Mouse (Mus musculus) gastrocnemius, postnatal 25 days (tissue): ENCODE results near the gene Calhm6. TPM values are rescaled to one million over a fixed set of nuclear protein-coding genes. Genes with fewer than 3 reads are reported as not detected.

ENCODE experiments used
- DNase-seq: peaks from one replicate; pipeline ENCODE4 v3.0.0; 2022
- total RNA-seq, 2 experiments: library from RNA; stranded (reverse); gene quantifications; 1 replicate in 1 of 2; 2 replicates in 1 of 2; pipeline ENCODE4 v1.2.3; 2021

Gene Calhm6
- total RNA-seq, 2 experiments from 2014 or later, result 0.24 TPM; not detected in 1

DNA sequence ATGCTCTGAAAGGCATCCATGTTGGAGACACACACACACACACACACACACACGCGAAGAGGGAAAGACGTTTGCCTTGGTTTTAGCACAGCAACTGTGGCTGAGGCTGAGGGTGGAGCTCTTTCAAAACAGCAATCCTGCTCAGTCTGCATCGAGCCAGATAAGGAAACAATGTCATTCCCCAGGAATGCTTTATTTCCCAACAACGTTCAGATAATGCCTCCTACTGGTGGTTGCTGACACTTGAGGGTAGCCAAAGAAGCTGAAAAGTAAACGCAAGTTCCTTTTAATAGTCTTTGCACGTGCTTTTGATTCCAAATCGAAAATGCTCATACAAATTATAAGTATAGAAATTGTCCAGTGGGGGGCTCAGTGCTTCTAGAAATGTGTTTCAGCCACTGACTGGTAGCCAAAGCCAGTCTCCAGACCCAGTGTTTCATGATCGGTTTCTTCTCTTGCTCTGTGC is 31.3 kb downstream of the Calhm6 start, which contains the start of gene Calhm5:
Gene Calhm5 (minus strand): TSS at position 102 of the 466 bp plus-strand sequence.
- peak; percentile 22 for DNase-seq

DNA sequence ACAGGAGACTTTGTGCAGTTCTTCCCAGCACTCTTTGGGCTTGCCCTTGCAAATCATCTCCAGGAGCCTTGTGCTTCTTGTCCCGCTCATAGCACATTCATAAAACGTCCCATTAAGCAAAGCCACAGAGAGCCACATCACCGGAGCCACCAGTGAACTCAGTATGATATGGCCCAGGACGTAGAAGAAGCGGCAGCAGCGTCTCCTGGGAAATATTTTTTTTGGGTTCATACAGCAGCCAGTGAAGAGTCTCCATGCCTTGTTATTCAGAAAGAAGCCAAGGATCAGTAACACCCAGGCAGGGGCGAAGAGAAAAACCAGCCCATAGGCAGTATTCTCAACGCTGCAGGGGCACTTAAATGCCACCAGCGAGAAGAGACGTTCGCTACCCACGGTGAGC is 31.8 kb downstream of the Calhm6 start:
- DNase-seq, result no peak

DNA sequence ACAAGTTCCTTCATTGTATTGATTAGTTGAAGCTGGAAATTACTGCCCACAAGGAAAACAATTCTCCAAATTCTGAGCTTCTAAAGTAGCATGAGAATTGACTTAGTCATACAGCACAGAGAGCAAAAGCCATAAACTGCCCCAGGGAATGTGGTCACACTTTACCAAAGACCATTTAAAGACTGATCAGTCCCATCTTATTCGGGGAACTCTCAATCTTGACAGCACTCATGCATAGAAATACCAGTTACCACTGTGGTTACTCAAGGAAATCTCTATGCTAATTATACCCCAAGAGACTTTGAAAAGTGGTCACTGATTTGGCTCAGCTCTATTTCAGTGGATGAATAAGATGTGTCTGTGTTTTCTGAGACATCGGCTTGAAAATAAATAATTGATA is 32.6 kb downstream of the Calhm6 start:
- DNase-seq, result no peak

DNA sequence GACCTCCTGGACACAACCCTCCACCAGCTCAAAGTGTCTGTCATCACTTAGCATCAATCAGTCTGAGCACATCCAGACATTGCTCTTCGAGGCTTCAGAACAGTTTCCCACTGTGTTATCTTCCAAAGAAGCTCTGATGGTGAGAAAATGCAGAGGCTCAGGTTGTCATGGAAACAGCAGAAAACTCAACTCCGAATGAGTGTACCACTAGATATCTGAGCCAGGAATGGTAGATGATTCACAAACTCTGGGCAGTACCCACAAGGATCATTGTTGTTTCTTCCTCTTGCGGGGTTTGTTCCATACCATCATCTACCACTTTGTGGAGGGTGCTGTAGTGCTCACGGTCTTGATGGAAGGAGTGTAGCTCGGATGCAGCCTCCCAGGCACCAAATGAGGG is 35.9 kb downstream of the Calhm6 start:
- DNase-seq, result no peak

DNA sequence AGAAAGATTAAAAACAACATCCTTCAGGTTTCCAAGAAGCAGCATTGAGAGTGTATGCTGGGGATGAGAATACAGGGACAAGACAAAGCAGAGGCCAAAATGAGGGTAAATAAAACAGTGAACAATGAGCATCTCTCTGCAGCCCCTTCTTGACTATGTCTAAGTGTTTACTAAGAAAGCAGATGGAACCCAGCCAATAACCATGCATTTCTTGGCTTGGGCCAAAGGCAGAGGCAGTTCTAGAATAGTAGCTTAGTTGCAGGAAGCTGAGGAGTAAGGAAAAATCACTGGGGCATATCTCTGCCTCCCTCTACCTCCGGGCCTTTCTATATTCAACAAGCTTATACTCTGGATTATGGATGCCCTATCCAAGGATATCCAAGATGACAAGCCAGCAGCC is 37.3 kb downstream of the Calhm6 start:
- DNase-seq, result no peak

DNA sequence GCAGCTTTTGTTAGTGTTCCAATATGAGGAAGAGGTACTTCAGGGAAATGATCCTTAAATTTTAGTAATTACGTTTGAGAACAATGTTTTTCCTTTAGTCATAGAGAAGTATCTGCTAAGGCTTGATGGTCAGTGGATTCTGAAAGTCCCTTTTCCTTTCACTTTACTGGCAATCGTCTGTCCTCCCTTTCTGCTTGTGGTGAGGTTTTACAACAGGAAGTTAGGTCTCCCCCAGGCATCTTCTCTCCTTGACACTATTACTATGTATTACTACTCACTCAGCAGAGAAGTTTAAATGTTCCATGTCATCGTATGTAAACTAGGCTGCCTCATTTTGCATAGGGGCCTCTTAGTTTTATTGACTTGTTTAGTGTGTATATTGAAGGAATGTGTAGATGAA is 38.3 kb downstream of the Calhm6 start:
- no peak for DNase-seq

DNA sequence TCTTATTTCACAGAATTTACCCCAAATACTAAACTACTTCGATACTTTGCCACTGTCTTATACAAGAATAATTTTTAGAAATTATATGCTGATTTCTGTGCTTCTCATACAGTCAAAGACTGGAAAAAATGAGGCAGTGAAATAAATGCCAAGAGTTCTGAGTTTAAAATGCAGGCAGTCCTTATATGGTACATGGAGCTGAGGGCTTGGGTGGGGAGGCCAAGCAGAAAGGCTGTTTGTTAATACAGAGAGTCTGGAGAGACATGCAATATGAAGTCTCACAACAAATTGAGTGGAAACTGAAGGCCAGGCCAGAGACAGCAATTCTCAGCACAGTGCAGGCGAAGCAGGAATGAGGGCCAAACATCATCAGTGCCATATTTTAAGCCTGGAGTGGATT is 39.3 kb downstream of the Calhm6 start:
- no peak for DNase-seq

DNA sequence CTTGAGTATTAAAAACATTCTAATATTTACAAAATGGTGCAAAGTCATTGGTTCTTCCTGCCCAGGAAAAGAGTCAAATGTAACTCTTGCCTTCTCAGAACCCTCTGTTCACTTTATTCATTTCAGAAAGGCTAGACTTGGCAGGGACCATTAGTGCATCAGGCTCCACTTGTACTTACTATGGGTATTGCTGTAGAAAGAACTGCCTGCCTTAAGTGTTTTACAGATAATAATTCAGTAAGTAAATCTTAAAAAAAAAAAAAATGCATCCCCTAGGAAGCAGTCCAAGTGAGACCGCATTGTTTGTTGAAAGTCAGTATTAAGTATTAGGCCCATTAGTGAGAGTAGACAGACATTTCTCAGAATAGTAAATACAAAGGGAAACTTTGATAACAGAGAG is 41.3 kb downstream of the Calhm6 start:
- DNase-seq, result no peak

Other genes with a start within 250 kb of the Calhm6 start
- not detected for gene Rsph4a, start 222.9 kb downstream of the Calhm6 start, total RNA-seq
- 1 to 10 TPM; 5.4 to 6.7 TPM for gene Zup1, start 176.7 kb downstream of the Calhm6 start, total RNA-seq
- gene Rwdd1, start 108.4 kb downstream of the Calhm6 start, total RNA-seq, result 100 to 1,000 TPM; 123 to 143 TPM
- gene Trappc3l, start 90.4 kb downstream of the Calhm6 start, total RNA-seq, result not detected
- not detected for gene Calhm4, start 83.7 kb downstream of the Calhm6 start, total RNA-seq
- under 1 TPM; 0.40 to 0.41 TPM for gene Calhm5, start 31.5 kb downstream of the Calhm6 start, total RNA-seq
- 1 to 10 TPM; 5.2 to 5.4 TPM for gene Dse, start 79.7 kb upstream of the Calhm6 start, total RNA-seq
- gene Tspyl1, start 154.2 kb upstream of the Calhm6 start, total RNA-seq, result 10 to 100 TPM; 45.0 to 47.0 TPM
- 1 to 10 TPM; 1.1 to 1.2 TPM for gene Tspyl4, start 169.5 kb upstream of the Calhm6 start, total RNA-seq